Mouse (Mus musculus) forebrain, embryonic 12.5 days (tissue): ENCODE data around the gene Cdk8. TPM values are rescaled to one million over a fixed set of nuclear protein-coding genes. Genes with fewer than 3 reads are reported as not detected.
A peak's percentile ranks its signal among the peaks of the same experiment; 100 is the strongest.
"Not testable (repeated sequence)": the region's sequence is repeated elsewhere in the genome, so short reads cannot be mapped to it uniquely, and the experiment has no call there.

Experiments used
- ATAC-seq: fragments of 200-750 bp; cut with Nextera tagmentation; 2 replicates; pipeline ENCODE4 v1.8.0; 2017; ENCODE audit warnings: moderate TSS enrichment; ENCODE audit not compliant: low FRiP score
- H3K27ac ChIP-seq: fragments of 300-500 bp; sonication (generic); 2 replicates; pipeline ENCODE4 v1.5.1; 2016; ENCODE audit warnings: mild to moderate bottlenecking
- H3K27me3 ChIP-seq: fragments of 300-500 bp; sonication (generic); 2 replicates; pipeline ENCODE4 v1.6.1; 2016; ENCODE audit warnings: mild to moderate bottlenecking
- H3K36me3 ChIP-seq: fragments of 300-500 bp; sonication (generic); replicated peaks from 2 replicates; pipeline ENCODE4 v1.6.1; 2016; ENCODE audit warnings: mild to moderate bottlenecking
- H3K4me1 ChIP-seq: fragments of 300-500 bp; sonication (generic); 2 replicates; pipeline ENCODE4 v1.6.1; 2016
- H3K4me2 ChIP-seq: fragments of 300-500 bp; sonication (generic); 2 replicates; pipeline ENCODE4 v1.6.1; 2016; ENCODE audit warnings: mild to moderate bottlenecking, moderate library complexity
- H3K4me3 ChIP-seq: fragments of 300-500 bp; sonication (generic); replicated peaks from 2 replicates; pipeline ENCODE4 v1.5.1; 2016; ENCODE audit warnings: mild to moderate bottlenecking
- H3K9ac ChIP-seq: fragments of 300-500 bp; sonication (generic); 2 replicates; pipeline ENCODE4 v1.6.1; 2016; ENCODE audit warnings: mild to moderate bottlenecking
- H3K9me3 ChIP-seq: fragments of 300-500 bp; sonication (generic); 2 replicates; pipeline ENCODE4 v1.6.1; 2016
- WGBS: fragments of 180-500 bp; shearing (Covaris S2); methylation state at CpG from one replicate; pipeline ENCODE4 v1.1.7; 2016; 5-methylcytosine and 5-hydroxymethylcytosine counted together
- polyA plus RNA-seq: library from polyadenylated mRNA; unstranded; fragments of >200 nt; fragmentation: Nextera tagmentation; extraction: Ambion mirVana; gene quantifications from 2 replicates; pipeline ENCODE4 v1.2.1, GENCODE M21; 2016

Gene Cdk8
- polyA plus RNA-seq = 28.3 and 33.4 TPM in 2 replicates

DNA sequence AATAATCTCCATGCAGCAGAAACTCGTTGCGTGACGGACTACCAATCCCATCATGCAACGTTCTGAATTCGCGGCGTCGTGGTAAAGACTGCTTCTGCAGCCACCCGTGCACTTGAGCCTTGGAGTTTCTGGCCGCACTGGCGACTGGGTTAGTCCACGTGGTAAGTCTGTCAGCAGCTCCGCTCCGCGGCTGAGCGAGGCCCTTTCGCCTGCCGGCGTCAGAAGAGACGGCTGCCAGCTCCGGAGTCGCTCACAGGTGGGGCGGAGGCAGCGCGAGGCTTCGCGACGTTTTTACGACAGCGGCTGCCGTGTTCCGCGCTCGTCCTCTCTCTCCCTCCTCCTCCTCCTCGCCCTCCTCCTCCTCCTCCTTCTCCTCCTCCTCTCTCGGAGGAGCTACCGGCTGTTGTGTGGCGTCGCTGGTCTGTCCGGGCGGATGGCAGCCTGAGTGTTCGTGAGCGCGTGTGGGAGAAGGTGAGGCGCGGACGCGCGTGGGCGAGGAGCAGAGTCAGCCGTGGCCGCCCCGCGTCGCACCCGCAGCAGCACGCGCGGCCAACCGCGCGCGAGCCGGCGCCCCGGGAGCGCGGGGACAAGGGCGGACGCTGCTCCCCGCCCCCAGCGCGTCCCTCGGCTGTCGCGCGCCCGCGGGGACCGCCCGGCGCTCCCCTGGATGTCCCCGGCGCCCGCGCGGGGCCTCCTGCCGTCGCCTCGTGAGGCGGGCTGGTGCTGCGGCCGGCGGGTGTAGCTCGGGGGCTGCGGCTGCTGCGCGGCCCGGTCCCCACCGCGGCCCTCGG lies at the start of gene Cdk8:
Cdk8 (plus strand) TSS at position 367 of the 791 bp plus-strand sequence.
- peaks cover 20% of the 10 kb centered on the region for H3K4me1 ChIP-seq
- peak within 1 kb of the TSS; percentile 95 for H3K4me3 ChIP-seq
- under 1% methylated on average over 96 of the region's 102 CpGs for WGBS
- peak within 1 kb of the TSS; percentile 62 for H3K4me2 ChIP-seq
- no peaks in the 10 kb centered on the region for H3K27me3 ChIP-seq
- H3K36me3 ChIP-seq = no peaks in the 10 kb centered on the region
- peak within 1 kb of the TSS; percentile 99 for H3K27ac ChIP-seq
- peak within 1 kb of the TSS; percentile 92 for H3K9ac ChIP-seq
- no peaks in the 10 kb centered on the region for H3K9me3 ChIP-seq
- peak; percentile 89 for ATAC-seq

DNA sequence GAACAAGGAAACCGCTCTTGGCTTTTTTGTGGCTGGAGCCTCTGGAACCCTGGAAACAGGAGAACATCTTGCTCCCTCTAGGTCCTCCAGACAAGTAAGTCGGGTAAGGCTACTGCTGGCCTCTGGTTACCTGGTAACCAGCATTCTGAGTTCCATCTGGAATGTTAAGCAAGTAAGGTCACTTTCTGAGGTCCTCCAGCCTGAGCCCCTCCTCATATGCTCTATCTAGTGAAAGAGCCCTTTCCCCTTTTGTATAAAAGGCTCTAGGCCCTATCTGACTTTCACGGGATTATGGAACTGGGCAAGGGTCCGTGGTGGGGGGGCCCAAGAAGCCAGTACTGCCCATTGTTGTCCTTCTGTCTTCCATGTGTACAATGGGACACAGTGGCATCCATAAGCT lies 45.8 kb upstream of the Cdk8 start, which contains the start of gene 1700001J03Rik:
1700001J03Rik (minus strand) TSS at position 101 of the 400 bp plus-strand sequence.
- not testable (repeated sequence) for H3K27ac ChIP-seq, H3K4me3 ChIP-seq, H3K27me3 ChIP-seq, ATAC-seq, H3K9ac ChIP-seq, H3K9me3 ChIP-seq, H3K36me3 ChIP-seq, H3K4me1 ChIP-seq, H3K4me2 ChIP-seq
- WGBS = 76% methylated on average over 4 of the region's 4 CpGs

DNA sequence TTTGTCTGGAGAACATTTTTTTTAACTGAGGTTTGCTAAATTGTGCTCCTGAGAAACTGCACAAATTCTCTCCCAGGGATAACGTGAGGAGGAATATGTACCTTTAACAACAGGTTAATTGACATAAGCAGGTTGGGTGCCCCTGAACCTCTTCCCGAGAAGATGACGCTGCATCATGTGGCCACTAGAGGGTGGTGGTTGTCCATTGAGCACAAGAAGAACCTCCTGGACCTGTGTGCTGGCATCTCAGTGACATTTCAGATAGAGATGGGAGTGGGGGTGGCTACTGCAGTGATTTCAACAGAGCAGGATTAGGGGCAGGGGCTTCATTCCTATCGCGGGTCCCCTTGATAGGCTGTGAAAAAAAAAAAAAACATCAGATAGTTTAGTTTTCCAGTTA lies 43.6 kb upstream of the Cdk8 start:
- ATAC-seq, H3K27me3 ChIP-seq, H3K4me2 ChIP-seq, H3K36me3 ChIP-seq, H3K4me1 ChIP-seq, H3K9me3 ChIP-seq, H3K4me3 ChIP-seq, H3K27ac ChIP-seq, H3K9ac ChIP-seq: not testable (repeated sequence)
- WGBS = 33% methylated on average over 5 of the region's 5 CpGs

DNA sequence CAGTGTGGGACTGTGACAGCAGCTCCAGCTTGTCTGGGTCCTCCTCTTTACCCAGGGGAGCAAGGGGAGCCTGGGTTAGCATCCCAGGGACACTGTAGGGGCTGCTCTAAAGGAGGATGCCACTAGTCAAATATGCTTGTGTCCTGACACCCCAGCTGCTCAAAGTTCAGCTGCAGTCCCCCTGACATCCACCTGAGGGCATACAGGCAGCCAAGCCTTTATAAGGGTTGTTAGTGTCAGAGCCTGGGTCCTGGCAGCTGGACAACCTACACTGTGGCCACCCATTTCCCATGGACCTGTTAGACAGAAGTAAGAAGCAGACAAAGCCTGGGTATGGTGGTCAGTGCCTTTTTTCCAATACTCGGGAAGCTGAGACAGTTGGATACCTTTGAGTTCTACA lies 42.9 kb upstream of the Cdk8 start:
- no peaks in the 10 kb centered on the region for H3K4me1 ChIP-seq
- ATAC-seq = no peak
- no peaks in the 10 kb centered on the region for H3K27me3 ChIP-seq
- H3K9me3 ChIP-seq = no peaks in the 10 kb centered on the region
- no peaks in the 10 kb centered on the region for H3K36me3 ChIP-seq
- WGBS = 89% methylated on average over 1 of the region's 1 CpGs
- H3K4me3 ChIP-seq = no peak overlapping the region
- no peak overlapping the region for H3K9ac ChIP-seq
- no peak overlapping the region for H3K27ac ChIP-seq
- H3K4me2 ChIP-seq = no peak overlapping the region

DNA sequence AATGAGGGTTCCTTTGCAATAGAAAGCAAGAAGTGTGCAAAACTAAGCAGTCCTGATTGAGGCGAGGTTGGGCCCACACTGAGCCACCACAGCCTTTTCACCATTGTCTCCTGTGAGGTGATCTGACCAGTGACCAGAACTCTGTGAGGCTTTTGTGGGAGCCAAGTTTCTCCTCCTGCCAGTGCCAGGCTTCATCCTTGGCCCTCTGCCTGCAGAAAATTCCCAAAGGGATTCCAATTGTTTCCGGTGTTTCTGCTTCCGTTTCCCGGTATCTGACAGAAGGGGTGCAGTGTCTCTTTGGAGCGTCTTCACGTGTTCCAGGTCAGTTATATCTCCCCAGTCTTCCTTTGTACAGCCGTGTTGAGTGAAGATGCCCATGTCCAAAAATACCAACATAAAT lies 42.3 kb upstream of the Cdk8 start:
- no peaks in the 10 kb centered on the region for H3K4me1 ChIP-seq
- no peak overlapping the region for H3K4me3 ChIP-seq
- no peak for ATAC-seq
- H3K36me3 ChIP-seq = no peaks in the 10 kb centered on the region
- no peak overlapping the region for H3K4me2 ChIP-seq
- WGBS = 86% methylated on average over 7 of the region's 7 CpGs
- H3K9me3 ChIP-seq = no peaks in the 10 kb centered on the region
- H3K27me3 ChIP-seq = no peaks in the 10 kb centered on the region
- no peak overlapping the region for H3K9ac ChIP-seq
- H3K27ac ChIP-seq = no peak overlapping the region

DNA sequence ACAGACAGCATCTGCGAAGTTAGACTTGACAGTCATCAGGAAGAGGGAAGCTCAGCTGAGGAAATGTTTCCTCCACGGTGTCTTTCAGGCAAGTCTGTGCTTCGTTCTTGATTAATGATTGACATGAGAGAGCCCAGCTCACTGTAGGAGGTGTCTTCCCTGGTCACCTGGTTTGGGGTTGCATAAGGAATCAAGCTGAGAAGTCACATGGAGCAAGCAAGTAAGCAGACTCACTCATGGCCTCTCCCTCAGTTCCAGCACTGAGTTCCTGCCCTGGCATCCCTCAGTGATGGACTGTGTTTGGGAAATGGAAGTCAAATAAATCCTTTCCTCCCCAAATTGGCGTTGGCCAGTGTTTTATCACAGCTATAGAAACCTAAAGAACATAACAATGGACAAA lies 40.9 kb upstream of the Cdk8 start:
- no peaks in the 10 kb centered on the region for H3K27me3 ChIP-seq
- no peak overlapping the region for H3K4me3 ChIP-seq
- H3K4me2 ChIP-seq = no peak overlapping the region
- no peak overlapping the region for H3K27ac ChIP-seq
- H3K9ac ChIP-seq = no peak overlapping the region
- no peaks in the 10 kb centered on the region for H3K36me3 ChIP-seq
- no peak for ATAC-seq
- no peaks in the 10 kb centered on the region for H3K9me3 ChIP-seq
- H3K4me1 ChIP-seq = no peaks in the 10 kb centered on the region
- WGBS = 73% methylated on average over 4 of the region's 4 CpGs

DNA sequence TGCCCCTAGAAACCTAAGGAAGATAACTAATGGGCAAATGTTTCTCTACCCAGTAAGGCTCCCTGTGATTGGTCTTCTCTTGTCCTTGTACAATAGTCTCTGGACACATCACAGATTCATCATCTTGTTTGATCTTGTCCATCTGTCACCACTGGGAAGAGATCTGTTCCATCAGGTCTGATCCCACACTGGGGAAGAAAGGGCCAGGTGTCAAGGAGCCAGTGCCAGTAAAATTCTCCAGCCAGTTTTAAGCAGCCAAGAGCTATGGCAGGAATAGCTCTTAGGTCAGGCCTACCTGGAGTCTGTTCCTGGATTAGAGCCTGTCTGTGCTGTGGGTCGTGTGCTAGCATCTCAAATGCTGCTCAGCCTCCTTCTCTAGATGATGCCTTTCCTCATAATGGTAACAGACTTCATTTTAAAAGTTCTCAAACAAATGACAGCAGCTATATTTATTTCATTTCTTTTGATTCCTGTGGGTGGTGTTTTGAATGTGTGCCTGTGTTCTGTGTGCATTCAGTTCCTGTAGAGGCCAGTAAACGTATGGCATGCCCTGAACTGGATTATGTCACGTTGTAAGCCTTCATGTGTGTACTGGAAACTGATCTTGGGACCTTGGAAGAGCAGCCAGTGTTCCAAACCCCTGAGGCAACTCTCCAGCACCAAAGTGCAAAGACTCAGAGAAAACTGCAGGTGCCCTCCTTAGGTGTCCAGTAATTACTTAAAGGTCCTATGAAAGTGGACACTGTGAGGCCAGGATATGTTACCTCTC lies 40.3 kb upstream of the Cdk8 start:
- 60% methylated on average over 3 of the region's 3 CpGs for WGBS
- H3K4me1 ChIP-seq = no peaks in the 10 kb centered on the region
- H3K27ac ChIP-seq = no peak overlapping the region
- no peak overlapping the region for H3K4me3 ChIP-seq
- no peaks in the 10 kb centered on the region for H3K9me3 ChIP-seq
- ATAC-seq = no peak
- no peaks in the 10 kb centered on the region for H3K36me3 ChIP-seq
- no peak overlapping the region for H3K9ac ChIP-seq
- H3K4me2 ChIP-seq = no peak overlapping the region
- no peaks in the 10 kb centered on the region for H3K27me3 ChIP-seq

DNA sequence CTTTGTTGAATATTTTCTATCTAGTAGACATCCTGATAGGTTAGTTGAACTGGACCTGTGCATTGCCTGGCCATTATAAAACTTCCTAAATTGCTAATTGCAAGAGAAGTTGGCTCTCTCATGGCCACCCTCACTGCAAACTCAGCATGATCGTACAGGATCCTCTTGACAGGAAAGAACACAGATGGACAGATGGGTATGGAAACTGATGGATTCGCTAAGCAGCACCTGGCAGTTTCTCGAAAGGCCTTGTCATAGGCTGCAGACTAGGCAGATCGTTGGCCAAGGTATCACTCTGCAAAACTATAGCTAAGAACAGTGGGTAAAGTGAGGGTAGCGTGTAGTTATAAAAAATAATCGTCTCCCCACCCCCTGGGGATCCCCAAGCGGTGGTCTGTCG lies 37.7 kb upstream of the Cdk8 start:
- Histone ChIP-seq H3K27me3 (no peaks in the 10 kb centered on the region), H3K4me3 (no peak overlapping the region), H3K4me2 (no peak overlapping the region), H3K27ac (no peak overlapping the region), H3K4me1 (no peaks in the 10 kb centered on the region), H3K9me3 (no peaks in the 10 kb centered on the region), H3K36me3 (no peaks in the 10 kb centered on the region), H3K9ac (no peak overlapping the region)
- no peak for ATAC-seq
- WGBS = 85% methylated on average over 8 of the region's 8 CpGs

DNA sequence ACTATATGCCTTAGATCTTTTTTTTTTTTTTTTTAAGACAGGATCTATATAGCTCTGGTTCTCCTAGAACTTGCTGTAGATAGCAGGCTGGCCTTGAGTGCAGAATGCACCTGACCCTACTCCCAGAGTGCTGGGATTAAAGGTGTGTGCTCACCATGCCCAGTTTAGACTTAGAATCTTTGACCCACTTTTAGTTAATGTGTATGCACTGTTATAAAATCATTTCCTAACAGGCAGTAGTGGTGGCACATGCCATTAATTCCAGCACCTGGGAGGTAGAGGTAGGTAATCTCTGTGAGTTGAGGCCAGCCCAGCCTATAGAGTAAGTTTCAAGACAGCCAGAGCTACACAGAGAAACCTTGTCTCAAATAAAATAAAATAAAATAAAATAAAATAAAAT lies 32.0 kb upstream of the Cdk8 start:
- Histone ChIP-seq H3K27me3 (no peaks in the 10 kb centered on the region), H3K4me1 (no peaks in the 10 kb centered on the region)

DNA sequence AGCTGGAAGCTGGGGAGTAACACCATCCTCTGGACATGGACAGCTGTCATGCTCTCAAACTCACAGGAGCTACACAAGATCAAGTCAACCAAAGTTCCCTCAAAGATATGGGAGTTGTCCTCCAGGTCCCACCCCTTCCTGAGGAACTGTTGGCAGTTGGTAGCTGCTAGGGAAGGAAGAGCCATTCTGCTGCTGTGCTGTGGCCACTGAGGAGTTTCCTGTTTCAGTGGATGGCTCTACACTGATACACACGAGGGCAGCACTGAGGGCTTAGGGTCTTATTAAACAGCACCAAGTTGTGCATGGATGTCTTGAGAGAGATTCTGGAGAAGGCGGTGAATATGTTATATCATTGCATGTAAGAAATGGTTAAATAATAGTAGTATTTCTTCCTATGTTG lies 31.5 kb upstream of the Cdk8 start:
- H3K27ac ChIP-seq = no peak overlapping the region
- H3K4me1 ChIP-seq = no peaks in the 10 kb centered on the region
- 90% methylated on average over 2 of the region's 2 CpGs for WGBS
- no peak overlapping the region for H3K9ac ChIP-seq
- peaks cover 30% of the 10 kb centered on the region for H3K36me3 ChIP-seq
- H3K27me3 ChIP-seq = no peaks in the 10 kb centered on the region
- no peak overlapping the region for H3K4me2 ChIP-seq
- no peak for ATAC-seq
- H3K4me3 ChIP-seq = no peak overlapping the region
- H3K9me3 ChIP-seq = no peaks in the 10 kb centered on the region

More for the DNA sequence above, 32.0 kb upstream of the Cdk8 start:
- no peak overlapping the region for H3K27ac ChIP-seq
- H3K9me3 ChIP-seq = no peaks in the 10 kb centered on the region
- no peak overlapping the region for H3K4me2 ChIP-seq
- H3K4me3 ChIP-seq = no peak overlapping the region
- no peak overlapping the region for H3K9ac ChIP-seq
- H3K36me3 ChIP-seq = peaks cover 25% of the 10 kb centered on the region
- ATAC-seq = no peak

DNA sequence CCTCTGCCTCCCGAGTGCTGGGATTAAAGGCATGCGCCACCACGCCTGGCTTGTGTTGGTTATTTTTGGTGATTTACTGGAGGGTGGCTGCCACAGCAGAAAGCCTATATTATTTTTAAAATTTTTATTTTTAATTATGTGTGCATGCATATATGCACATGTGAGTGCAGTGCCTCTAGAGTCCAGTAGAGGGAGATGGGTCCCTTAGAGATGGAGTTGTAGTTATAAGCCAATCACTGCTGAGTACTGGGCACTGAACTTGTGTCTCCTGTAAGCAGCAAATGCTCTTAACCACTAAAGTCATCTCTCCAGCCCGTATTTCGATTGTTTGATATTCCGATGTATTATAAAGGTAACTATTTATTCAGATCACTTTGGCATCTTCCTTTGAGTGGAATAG lies 30.4 kb upstream of the Cdk8 start:
- H3K4me3 ChIP-seq = no peak overlapping the region
- no peak overlapping the region for H3K27ac ChIP-seq
- H3K9ac ChIP-seq = no peak overlapping the region
- no peak for ATAC-seq
- H3K9me3 ChIP-seq = no peaks in the 10 kb centered on the region
- WGBS = 94% methylated on average over 6 of the region's 6 CpGs
- H3K4me1 ChIP-seq = no peaks in the 10 kb centered on the region
- H3K4me2 ChIP-seq = no peak overlapping the region
- no peaks in the 10 kb centered on the region for H3K27me3 ChIP-seq
- peaks cover 39% of the 10 kb centered on the region for H3K36me3 ChIP-seq

DNA sequence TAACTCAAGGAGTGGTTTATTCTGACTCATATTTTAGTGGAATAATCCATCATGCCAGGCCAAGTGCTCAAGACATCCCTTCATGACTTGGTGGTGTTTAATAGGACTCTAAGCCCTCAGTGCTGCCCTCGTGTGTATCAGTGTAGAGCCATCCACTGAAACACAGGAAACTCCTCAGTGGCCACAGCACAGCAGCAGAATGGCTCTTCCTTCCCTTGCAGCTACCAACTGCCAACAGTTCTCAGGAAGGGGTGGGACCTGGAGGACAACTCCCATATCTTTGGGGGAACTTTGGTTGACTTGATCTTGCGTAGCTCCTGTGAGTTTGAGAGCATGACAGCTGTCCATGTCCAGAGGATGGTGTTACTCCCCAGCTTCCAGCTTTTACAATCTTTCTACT lies 27.1 kb upstream of the Cdk8 start:
- no peaks in the 10 kb centered on the region for H3K27me3 ChIP-seq
- no peak for ATAC-seq

DNA sequence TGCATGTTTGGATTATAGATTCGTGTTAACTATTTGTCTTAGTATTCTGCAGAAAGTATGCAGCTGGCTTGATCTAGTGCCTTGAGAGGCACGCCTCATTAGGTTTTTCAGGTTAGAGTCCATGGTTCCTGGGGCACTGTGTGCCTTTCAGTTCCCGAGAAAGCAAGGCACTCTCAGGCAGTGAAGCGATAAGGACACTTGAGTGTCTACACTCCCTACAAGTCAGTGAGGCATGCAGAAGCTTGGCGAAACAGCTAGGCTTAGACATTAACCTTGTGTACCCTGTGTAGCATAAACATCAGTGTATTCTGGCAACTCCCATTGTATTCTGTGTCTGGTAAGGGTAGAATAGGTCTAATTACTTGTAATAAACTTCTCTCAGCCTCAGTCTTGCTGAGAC lies 25.5 kb upstream of the Cdk8 start:
- ATAC-seq = no peak
- no peak overlapping the region for H3K9ac ChIP-seq

More for the DNA sequence above, 27.1 kb upstream of the Cdk8 start:
- Histone ChIP-seq H3K9ac (no peak overlapping the region), H3K4me1 (no peaks in the 10 kb centered on the region), H3K9me3 (no peaks in the 10 kb centered on the region), H3K27ac (no peak overlapping the region), H3K4me3 (no peak overlapping the region), H3K4me2 (no peak overlapping the region), H3K36me3 (peaks cover 73% of the 10 kb centered on the region)
- WGBS = 94% methylated on average over 2 of the region's 2 CpGs

More for the DNA sequence above, 25.5 kb upstream of the Cdk8 start:
- H3K4me1 ChIP-seq = no peaks in the 10 kb centered on the region
- 96% methylated on average over 5 of the region's 5 CpGs for WGBS
- H3K9me3 ChIP-seq = no peaks in the 10 kb centered on the region
- no peak overlapping the region for H3K4me2 ChIP-seq
- H3K27me3 ChIP-seq = no peaks in the 10 kb centered on the region
- H3K36me3 ChIP-seq = peaks cover 85% of the 10 kb centered on the region
- H3K27ac ChIP-seq = no peak overlapping the region
- no peak overlapping the region for H3K4me3 ChIP-seq
